Mouse (Mus musculus): ENCODE results near the gene Rex1bd.

The Rex1bd gene

DNA sequence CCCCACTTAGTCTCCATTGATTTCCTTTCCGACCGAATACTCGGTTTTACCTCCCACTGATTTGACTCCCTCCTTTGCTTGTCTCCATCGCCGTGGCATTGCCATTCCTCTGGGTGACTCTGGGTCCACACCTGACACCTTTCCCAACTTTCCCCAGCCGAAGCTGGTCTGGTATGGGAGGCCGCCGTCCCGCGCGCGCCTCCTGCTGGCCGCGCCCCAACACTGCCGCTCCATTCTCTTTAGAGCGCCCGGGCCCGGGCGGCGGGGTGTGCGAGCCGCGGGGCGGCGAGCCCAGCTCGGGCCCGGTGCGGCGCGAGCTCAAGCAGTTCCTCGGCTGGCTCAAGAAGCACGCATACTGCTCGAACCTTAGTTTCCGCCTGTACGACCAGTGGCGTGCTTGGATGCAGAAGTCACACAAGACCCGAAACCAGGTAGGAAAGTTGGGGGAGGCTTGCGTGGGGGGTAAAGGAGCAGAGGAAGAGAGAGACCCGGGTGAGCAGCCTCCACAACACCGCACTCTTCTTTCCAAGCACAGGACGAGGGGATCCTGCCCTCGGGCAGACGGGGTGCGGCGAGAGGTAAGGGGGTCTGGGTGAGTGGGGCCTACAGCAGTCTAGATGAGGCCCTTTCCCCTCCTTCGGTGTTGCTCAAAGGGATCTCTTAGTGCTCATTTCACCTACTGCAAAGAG lies 3.3 kb downstream of the Rex1bd start:
- in situ Hi-C loops (cut with MboI, MseI), result loop anchor here (5.0 to 25.0 kb wide), 2 partner anchors 91 to 1159 kb away; partner anchors contain the start of gene Unc13a

DNA sequence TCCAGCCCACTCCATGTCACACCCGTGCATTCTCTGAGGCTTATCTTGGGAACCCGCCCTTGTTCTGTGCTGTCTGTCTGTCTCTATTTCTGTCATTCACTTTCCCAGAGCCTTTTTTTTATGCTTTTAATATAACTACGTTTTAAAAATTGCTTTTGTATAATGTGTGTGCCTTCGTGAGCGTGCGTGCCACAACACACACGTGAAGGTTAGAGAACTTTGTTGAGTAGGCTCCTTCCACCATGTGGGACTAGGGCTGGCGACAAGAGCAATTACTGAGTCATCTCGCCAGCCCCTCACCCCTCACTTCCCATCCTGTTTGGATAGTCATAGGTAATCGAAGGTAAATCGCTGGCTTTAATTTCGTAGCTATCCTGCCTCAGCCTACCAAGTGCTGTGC lies 4.0 kb downstream of the Rex1bd start:
- in situ Hi-C loops (cut with MboI, MseI), result loop anchor here (5.0 to 25.0 kb wide), 2 partner anchors 90 to 1160 kb away; partner anchors contain the start of gene Unc13a

DNA sequence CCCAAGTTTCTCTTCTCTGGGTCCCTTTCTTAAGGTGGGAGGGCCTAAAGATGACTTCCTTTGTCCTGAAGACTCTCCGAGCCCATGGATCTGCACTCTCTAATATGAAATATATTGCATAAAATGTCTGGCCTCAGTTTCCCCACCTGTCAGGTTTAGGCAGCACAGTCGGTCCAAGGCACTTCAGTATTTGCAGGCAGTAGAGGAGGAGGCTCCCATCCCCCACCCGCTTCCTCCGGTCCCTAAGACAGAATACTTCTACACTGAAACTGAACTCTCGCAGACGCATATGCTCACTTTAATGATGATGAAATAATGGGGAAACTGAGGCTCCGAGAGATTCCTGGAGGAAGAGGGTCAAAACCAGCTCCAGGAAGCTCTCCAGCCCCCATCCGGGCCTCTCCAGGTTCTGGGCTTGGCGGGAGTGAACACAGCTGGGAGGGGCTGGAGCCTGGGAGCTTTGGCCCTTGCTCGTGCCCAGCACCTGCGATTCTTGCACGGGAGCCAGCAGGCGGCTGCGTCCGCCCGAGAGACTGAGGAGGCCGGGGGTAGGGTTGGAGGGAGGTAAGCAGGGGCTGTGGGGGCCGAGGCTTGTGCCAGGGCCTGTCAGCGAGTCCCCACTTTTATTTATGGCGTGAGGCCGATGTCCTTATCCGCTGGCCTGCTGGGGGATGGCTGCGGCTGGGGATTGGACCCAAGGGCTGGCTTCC lies 4.6 kb downstream of the Rex1bd start:
- in situ Hi-C loops (cut with MboI, MseI), result loop anchor here (5.0 to 25.0 kb wide), 2 partner anchors 90 to 1160 kb away; partner anchors contain the start of gene Unc13a

DNA sequence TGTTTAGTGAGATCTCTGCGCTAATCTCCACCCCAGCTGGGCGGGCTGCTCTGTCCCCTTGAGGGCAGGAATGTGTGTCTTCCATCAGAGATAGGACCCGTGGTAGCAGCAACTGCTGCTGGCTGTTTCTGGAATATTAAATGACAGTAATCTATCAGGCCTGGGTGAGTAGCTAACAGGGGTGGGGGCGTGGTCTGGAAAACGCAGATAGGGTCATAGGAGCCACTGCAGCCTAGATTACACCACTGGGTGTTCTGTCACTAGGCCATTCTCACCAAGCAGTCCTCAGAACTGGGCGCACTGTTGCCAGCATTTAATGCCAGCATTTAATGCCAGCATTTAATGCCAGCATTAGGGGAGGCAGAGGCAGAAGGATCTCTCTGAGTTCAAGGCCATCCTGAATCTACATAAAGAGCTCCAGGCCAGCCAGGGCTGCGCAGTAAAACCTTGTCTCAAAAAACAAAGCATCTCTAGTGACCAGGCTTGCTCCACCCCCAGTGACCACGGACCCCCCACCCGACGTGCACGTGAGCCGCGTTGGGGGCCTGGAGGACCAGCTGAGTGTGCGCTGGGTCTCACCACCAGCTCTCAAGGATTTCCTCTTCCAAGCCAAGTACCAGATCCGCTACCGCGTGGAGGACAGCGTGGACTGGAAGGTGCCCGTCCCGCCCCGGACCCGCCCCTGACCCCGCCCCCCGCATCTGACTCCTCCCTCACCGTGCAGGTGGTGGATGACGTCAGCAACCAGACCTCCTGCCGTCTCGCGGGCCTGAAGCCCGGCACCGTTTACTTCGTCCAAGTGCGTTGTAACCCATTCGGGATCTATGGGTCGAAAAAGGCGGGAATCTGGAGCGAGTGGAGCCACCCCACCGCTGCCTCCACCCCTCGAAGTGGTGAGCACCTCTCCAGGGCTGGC lies 5.9 kb downstream of the Rex1bd start:
- in situ Hi-C loops (cut with MboI, MseI), result loop anchor here (5.0 to 25.0 kb wide), 2 partner anchors 88 to 1162 kb away; partner anchors contain the start of gene Unc13a

DNA sequence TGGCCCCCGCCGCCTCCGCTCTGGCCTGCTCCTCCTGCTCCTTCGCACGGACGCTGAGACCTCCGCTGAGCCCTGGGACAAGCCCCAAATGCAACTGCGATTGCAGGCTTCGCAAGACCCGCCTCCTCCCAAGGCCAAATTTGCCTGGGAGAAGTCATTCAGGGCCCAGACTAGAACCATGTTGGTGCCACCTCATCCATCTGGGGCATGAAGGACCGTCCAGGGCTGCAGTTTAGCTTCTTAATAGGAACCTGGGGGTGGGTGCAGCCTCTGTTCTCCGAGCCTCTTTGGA lies 10.8 kb downstream of the Rex1bd start:
- in situ Hi-C loops (cut with MboI, MseI), result no loop called here

DNA sequence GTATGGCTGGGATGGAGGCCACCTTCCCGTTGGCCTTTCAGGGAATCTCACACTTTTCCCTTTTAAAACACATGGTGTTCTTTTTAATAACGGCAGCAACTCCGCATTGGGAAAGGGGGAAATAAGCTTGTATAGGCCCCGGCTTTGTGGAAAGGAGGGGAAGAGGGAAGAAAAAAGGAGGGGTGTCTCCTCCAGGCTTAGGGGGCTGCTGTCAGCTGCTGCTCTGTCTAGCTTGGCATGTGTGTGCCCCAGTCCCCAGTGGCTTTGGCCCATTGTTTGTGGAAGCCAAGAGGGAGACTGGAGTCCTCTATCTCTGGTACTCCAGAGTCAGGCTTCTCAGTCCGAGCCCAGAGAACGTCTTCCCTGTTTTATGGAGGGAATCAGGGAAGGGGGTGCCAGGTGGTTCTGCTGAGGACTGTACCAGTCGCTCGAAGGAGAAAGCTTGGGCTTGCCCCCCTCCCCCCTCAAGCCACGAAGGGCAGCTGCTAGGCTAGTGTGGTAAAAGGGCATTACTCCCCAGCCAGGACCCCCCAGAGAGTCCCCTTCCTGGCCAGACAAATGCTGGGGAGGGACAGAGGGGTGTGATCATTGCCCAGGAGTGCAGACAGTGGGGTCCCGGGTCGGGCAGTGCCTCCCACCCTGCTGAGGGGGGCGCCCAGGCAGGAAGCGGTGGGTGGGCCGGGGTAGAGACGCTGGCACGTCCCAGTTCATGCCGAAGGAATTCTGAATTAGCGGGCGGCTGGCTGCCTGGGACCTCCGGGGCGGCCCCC lies 11.4 kb downstream of the Rex1bd start:
- in situ Hi-C loops (cut with MboI, MseI), result no loop called here

DNA sequence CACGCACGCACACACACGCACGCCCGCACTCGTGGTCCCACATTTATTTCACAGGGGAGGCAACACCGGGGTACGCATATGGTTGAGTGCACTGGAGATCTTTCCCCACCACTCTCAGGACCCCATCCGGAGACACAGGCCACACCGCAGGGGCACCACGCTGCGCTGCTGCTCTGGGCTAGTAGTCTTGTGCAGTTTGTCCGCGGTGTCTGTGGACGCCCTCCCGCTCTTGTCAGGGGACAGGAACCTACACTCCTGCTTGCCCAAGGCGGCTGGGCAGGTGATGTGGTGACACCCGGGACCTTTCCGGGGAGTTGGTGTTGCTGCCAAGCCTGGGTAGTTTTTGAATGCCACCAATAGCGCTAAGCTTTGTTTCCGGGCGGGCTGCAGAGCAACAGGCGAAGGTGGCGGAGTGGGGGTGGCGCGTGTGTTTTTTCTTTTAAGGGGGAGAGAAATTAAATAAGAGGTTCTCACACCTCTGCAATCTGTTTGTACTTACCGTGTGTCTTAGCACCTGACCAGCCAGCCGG lies 12.1 kb downstream of the Rex1bd start:
- in situ Hi-C loops (cut with MboI, MseI), result no loop called here

DNA sequence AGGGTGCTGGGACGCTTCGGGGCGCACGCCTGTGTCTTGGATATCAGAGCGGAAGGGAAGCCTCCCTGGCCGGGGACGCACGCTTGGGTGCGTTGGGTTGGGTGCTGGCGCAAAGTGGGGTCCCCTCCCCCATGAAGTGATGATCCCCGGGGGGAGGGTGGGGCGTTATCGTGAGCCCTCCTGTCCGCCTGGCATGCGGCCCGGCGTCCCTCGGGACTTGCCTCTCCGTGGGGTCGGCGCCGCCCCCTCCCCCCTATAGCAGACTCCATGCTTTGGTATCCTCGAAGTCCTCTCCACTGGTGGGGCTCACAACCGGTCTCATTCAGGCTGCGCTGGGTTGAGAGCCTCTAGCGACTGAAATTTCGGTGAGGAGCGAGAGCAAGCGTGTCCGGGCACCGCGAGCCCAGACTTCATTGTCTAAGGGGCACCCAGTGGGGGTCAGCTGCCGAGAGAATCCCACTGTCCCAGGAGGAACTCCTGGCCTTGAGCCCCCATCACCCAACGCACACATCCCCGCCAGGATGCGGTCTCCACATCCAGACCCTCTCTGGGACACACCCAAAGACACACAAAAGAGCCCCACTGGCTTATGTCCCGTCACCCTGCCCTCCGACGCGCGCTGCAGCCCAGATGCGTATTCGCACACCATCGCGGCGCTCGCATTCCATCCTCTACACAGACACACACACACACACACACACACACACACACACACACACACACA lies 12.7 kb downstream of the Rex1bd start:
- in situ Hi-C loops (cut with MboI, MseI), result no loop called here

DNA sequence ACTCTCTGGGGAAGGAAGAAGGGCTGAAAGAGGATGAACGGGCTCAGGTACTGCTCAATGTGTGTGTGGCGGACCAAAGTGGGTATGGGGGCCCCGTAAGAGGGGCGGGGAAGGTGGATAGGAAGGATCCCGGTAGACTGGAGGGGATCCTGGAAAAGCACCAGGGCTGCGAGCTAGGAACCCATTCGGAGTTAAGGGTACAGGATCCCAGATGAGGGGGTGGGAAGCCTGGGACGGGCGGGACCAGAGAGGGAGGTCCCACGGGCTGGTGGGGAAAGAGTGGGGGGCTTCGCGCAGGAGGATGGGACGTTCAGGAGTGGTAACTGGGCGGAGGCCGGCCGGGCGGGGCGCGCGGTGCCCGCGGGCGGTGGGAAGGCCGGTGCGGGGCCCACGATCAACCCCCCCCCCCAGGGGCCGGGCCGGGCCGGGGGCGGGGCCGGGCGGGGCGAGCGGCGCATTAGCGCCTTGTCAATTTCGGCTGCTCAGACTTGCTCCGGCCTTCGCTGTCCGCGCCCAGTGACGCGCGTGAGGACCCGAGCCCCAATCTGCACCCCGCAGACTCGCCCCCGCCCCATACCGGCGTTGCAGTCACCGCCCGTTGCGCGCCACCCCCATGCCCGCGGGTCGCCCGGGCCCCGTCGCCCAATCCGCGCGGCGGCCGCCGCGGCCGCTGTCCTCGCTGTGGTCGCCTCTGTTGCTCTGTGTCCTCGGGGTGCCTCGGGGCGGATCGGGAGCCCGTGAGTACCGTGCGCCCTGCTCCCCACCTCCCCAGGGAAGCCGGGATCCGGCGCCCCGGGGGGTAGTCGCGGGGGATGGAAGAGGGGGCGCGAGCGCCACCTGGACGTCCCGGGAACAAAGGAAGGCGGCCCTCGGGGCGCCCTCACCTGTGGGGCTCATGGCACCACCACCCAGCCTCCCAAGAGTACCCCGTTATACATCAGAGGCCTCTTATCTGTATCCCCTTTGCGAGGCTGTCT lies 13.6 kb downstream of the Rex1bd start, which contains the start of gene Crlf1:
TSS of gene Crlf1 (plus strand) at position 495 of the 977 bp plus-strand sequence.
- in situ Hi-C loops (cut with MboI, MseI), result no loop called here

DNA sequence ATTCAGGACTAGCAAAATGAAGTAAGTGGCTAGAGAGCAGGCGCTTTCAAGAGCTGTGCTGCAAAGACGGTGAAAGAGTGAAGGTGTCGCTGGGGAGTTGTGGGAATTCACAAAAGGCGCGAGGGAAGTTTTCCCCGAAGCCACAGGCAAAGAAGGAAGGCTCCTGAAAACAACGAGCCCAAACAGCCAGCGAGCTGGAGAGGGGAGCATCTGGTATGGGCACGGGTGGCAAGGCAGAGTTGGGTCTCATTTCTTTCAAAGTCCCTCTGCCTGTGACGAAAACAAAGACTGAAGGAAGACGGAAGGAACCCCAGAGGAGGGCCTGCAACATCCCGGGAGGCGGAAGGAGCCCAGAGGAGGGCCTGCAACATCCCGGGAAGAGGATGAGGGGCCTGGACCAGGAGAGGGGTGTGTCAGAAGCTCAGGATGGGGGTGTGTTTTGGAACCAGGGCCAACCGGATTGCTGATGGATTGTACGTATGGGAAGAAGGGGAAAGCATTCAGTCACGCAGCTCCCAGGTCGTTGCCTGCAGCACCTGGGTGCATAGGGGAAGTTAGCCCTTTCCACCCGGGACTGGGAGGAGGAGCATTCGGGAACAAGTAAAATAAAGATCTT lies 15.6 kb downstream of the Rex1bd start:
- in situ Hi-C loops (cut with MboI, MseI), result no loop called here

DNA sequence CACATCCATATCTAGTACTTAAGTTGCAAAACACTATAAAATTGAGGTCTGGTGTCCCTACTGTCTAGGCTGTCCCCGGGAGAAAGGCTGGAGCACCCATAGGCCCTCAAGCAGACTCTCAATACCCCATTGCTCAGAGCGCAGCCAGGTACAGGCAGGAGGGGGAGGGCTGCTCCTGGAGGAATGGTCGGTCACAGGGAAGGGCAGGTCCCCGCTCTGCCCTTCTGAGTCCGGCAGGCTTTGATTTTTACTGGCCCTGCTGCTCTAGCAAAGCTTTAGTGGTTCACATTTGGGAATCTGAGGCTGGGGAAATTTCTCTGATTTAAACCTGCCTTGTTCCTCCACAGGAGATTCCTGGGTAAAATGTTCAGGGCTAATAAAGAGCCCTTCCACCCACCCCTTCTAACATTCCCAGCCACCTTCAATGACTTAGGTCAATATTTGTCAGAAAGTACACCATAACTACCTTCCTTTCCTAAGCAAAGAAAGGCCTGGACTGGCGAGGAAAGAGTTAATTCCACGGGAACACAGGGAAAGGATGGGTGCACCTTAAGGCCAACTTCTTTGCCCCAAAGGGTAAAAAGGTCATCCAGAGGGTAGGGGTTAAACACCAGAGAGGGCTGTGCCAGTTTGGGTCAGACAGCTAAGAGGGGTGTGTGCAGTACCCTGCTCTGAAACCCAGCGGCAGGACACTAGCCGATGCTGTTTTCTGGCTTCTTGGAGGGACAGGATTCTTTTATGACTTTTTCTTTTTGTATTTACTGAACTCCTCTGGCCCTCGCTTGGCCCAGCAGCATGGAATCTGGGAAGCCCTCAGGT lies 16.3 kb downstream of the Rex1bd start:
- in situ Hi-C loops (cut with MboI, MseI), result no loop called here

DNA sequence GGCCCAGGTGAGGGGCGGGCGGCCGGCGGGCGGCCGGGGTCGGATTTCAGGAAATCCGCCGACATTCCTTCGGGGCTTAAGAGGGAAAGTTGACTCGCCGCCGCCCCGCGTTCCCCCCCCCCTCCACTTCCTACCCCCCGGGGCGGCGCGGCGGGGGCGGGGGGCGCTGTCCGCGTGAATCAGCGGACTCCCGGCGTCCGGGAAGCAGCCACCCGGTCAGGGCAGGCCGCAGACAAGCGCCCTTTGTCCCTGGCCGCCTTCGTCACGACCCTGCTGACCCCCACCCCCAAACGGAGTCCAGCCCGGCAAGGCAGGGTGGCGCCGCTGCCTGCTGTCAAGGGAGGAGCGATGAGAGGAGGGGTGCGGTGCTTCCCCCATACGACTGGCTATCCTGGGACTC lies 17.0 kb downstream of the Rex1bd start:
- in situ Hi-C loops (cut with MboI, MseI), result no loop called here

DNA sequence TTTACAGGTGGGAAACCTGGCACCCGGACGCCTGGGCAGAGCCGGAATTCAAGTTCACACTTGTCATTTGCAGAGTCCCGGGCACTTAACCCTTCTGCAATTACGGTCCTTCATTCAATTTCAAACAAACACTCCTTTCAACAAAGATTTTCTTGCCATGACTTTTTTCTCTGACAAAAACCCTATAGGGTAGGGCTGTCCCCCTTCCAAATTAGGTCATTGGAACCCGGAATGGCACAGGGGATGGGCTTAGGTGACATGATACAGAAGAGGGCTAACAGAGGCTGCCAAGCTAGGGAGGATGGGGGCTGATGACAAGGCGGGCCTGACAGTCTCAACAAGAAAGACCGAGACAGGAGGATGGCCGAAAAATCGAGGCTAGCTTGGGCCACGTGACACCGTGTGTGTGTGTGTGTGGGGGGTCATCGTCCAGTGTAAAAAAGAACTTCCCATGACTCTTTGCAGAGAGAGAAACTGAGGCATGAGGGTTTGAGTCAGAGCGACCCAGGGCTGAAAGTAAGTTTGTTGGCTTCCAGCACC lies 17.6 kb downstream of the Rex1bd start:
- in situ Hi-C loops (cut with MboI, MseI), result no loop called here

DNA sequence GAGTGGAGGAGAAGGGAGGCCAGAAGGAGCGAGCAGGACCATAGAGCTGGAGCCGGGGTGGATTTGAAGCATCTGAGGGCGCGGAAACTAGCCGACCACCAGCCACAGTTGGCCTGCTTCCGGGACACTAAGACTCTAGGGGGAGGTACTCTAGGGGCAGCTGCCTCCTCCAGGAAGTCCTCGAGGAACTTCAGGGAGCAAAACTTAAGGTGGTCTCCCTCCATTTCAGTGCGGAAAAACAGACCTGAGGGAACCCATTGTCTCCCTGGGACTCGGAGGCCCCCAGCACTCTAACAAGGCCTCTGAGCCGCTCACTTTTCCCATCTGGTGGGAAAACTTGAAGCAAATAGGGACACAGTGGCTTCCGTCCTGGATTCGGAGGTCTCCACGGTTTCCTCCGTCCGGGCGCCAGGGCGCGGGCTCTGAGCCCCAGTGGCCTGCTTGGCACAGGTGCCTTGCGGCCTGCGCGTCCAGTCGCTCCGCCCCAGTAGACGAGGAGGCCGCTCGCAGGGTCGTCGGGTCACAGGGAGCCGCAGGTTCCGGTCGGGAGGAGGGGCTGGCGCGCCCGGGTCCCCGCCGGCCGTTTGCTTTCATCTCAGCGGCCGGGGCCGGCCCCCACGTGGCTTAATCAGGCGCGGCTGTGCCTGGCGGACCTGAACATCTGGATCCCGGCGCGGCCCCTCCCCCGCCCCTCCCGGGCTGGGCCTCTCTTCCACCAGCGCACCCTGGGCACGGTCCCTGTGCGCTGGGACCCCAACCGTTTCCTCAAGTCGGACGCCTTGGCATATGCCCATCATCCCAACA lies 18.4 kb downstream of the Rex1bd start:
- in situ Hi-C loops (cut with MboI, MseI), result no loop called here

DNA sequence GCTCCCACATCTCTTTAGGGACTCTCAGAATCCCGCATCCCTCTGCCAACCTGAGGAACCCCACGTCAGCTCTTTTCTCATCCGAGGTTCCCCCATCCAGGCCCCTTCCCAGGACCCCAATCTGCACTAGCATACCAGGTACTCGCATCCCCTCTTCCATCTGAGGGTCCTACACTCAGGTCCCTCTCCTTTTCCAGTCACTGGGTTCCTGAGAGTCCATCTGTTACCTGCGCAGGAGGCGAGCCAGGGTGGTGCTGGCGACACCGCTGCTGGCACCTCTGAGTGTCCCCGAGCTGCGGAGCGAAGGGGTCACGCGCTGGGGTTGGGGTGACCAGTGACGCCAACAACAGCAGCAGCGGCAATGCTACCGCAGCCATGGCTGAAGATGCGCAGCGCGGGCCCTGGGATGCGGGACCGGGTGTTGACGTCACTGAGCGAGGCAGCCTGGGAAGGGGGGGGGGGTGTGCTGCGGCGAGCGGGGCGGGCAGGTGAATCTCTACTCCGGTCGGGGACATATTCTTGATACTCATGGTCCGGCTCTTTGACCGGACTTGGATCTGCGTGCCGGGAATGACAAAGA lies 19.5 kb downstream of the Rex1bd start, which contains the start of gene Tmem59l:
TSS of gene Tmem59l (minus strand) at position 418 of the 580 bp plus-strand sequence.
- in situ Hi-C loops (cut with MboI, MseI), result no loop called here

DNA sequence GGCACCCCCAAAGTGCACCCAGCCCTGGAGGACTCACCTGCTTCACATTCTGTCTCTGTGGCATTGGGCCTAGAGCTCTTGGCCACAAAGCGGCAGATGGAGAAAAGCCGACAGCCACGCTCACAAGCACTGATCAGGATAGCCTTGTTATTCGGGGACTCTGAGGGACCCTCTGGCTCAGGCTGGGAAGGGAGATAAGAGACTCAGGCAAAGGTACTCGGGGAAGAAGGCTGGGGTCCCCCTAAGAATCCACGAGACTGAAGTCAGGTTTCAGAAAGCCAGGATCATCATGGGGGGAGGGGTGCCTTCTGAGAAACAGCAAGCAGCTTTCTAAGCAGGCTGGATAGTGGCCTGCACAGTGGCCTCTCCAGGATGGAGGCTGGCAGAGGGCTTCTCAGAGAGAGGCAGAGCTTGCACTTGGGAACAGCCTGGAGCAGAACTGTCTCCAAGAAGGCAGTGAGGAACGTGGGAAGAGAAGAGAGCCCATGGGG lies 20.3 kb downstream of the Rex1bd start:
- in situ Hi-C loops (cut with MboI, MseI), result no loop called here
